Mouse (Mus musculus): ENCODE results near the gene Pde6h. TPM values are rescaled to one million over a fixed set of nuclear protein-coding genes. Genes with fewer than 3 reads are reported as not detected.

The Pde6h gene
- polyA plus RNA-seq, 1 experiment: 0.11 TPM

GRCm38 (mm10) chr6:136937117-136937516 is 13.5 kb downstream of the Pde6h start:
- no peak overlapping the region for H3K27ac ChIP-seq (ENCODE audit: insufficient read depth, low read length)
- WGBS: 78% methylated on average over 3 of the region's 3 CpGs
- TF ChIP-seq POLR2A (IDR thresholded peaks at IDR 0.05; ENCODE audit: borderline replicate concordance, insufficient read depth, low read length): no peak
- TF ChIP-seq CTCF (IDR thresholded peaks at IDR 0.05; ENCODE audit: borderline replicate concordance, insufficient read depth, low read depth, low read length): no peak

GRCm38 (mm10) chr6:136938331-136939126 is 14.9 kb downstream of the Pde6h start:
- Histone ChIP-seq H3K4me1 (ENCODE audit: control insufficient read depth, insufficient read depth, low read length) (no peaks in the 10 kb centered on the region), H3K27ac (ENCODE audit: insufficient read depth, low read length) (no peak overlapping the region), H3K4me3 (replicated peaks; ENCODE audit: insufficient read depth, low read depth, low read length) (no peak overlapping the region), H3K27me3 (ENCODE audit: control insufficient read depth, insufficient read depth, low read length) (no peaks in the 10 kb centered on the region; the same call in 1 of the 2 replicates)
- DNase-seq: no peak
- TF ChIP-seq CTCF (IDR thresholded peaks at IDR 0.05; ENCODE audit: borderline replicate concordance, insufficient read depth, low read depth, low read length): no peak
- TF ChIP-seq POLR2A (IDR thresholded peaks at IDR 0.05; ENCODE audit: borderline replicate concordance, insufficient read depth, low read length): no peak
- 77% methylated on average over 18 of the region's 18 CpGs for WGBS

More at GRCm38 (mm10) chr6:136937117-136937516, 13.5 kb downstream of the Pde6h start:
- Histone ChIP-seq H3K4me1 (ENCODE audit: control insufficient read depth, insufficient read depth, low read length) (no peaks in the 10 kb centered on the region), H3K27me3 (ENCODE audit: control insufficient read depth, insufficient read depth, low read length) (no peaks in the 10 kb centered on the region; the same call in 1 of the 2 replicates), H3K4me3 (replicated peaks; ENCODE audit: insufficient read depth, low read depth, low read length) (no peak overlapping the region)
- DNase-seq: no peak

GRCm38 (mm10) chr6:136939326-136940187 is 15.9 kb downstream of the Pde6h start:
- 59% methylated on average over 14 of the region's 14 CpGs for WGBS
- DNase-seq: no peak
- H3K27me3 ChIP-seq (ENCODE audit: control insufficient read depth, insufficient read depth, low read length): no peaks in the 10 kb centered on the region
- TF ChIP-seq POLR2A (IDR thresholded peaks at IDR 0.05; ENCODE audit: borderline replicate concordance, insufficient read depth, low read length) (no peak), CTCF (IDR thresholded peaks at IDR 0.05; ENCODE audit: borderline replicate concordance, insufficient read depth, low read depth, low read length) (no peak)
- H3K4me1 ChIP-seq (ENCODE audit: control insufficient read depth, insufficient read depth, low read length): no peaks in the 10 kb centered on the region
- H3K27ac ChIP-seq (ENCODE audit: insufficient read depth, low read length): no peak overlapping the region; the same call in 1 of the 2 replicates
- H3K4me3 ChIP-seq (replicated peaks; ENCODE audit: insufficient read depth, low read depth, low read length): no peak overlapping the region

GRCm38 (mm10) chr6:136940188-136940960 is 16.7 kb downstream of the Pde6h start:
- WGBS: 53% methylated on average over 11 of the region's 11 CpGs
- Histone ChIP-seq H3K27ac (ENCODE audit: insufficient read depth, low read length) (peak overlapping the region; percentile 56), H3K27me3 (ENCODE audit: control insufficient read depth, insufficient read depth, low read length) (no peaks in the 10 kb centered on the region), H3K4me3 (replicated peaks; ENCODE audit: insufficient read depth, low read depth, low read length) (no peak overlapping the region), H3K4me1 (ENCODE audit: control insufficient read depth, insufficient read depth, low read length) (no peaks in the 10 kb centered on the region)
- DNase-seq: no peak
- no peak for TF ChIP-seq POLR2A (IDR thresholded peaks at IDR 0.05; ENCODE audit: borderline replicate concordance, insufficient read depth, low read length)
- TF ChIP-seq CTCF (IDR thresholded peaks at IDR 0.05; ENCODE audit: borderline replicate concordance, insufficient read depth, low read depth, low read length): no peak

- H3K4me1 ChIP-seq (ENCODE audit: control insufficient read depth, insufficient read depth, low read length): no peaks in the 10 kb centered on the region
- peak within 1 kb of the TSS; percentile 56; the same call in 1 of the 2 replicates for H3K27ac ChIP-seq (ENCODE audit: insufficient read depth, low read length)
- TF ChIP-seq POLR2A (IDR thresholded peaks at IDR 0.05; ENCODE audit: borderline replicate concordance, insufficient read depth, low read length) (no peak), CTCF (IDR thresholded peaks at IDR 0.05; ENCODE audit: borderline replicate concordance, insufficient read depth, low read depth, low read length) (no peak)
- H3K4me3 ChIP-seq (replicated peaks; ENCODE audit: insufficient read depth, low read depth, low read length): no peak within 1 kb of the TSS
- DNase-seq: no peak
- WGBS: 65% methylated on average over 12 of the region's 12 CpGs
- H3K27me3 ChIP-seq (ENCODE audit: control insufficient read depth, insufficient read depth, low read length): no peaks in the 10 kb centered on the region
Measured at GRCm38 (mm10) chr6:136941051-136942021, 17.7 kb downstream of the Pde6h start, which contains the start of gene Arhgdib. Arhgdib (minus strand) TSS chr6:136941899.

- WGBS: 71% methylated on average over 9 of the region's 9 CpGs
- Histone ChIP-seq H3K27me3 (ENCODE audit: control insufficient read depth, insufficient read depth, low read length) (no peaks in the 10 kb centered on the region), H3K27ac (ENCODE audit: insufficient read depth, low read length) (no peak overlapping the region), H3K4me3 (replicated peaks; ENCODE audit: insufficient read depth, low read depth, low read length) (no peak overlapping the region), H3K4me1 (ENCODE audit: control insufficient read depth, insufficient read depth, low read length) (no peaks in the 10 kb centered on the region)
- TF ChIP-seq POLR2A (IDR thresholded peaks at IDR 0.05; ENCODE audit: borderline replicate concordance, insufficient read depth, low read length): no peak
- no peak for TF ChIP-seq CTCF (IDR thresholded peaks at IDR 0.05; ENCODE audit: borderline replicate concordance, insufficient read depth, low read depth, low read length)
- DNase-seq: no peak
Measured at GRCm38 (mm10) chr6:136942280-136942679, 18.6 kb downstream of the Pde6h start.

All from cerebellum, adult 2 months (tissue).